ENCODE assay signal across 16 mouse cellular contexts in the genomic region with DNA sequence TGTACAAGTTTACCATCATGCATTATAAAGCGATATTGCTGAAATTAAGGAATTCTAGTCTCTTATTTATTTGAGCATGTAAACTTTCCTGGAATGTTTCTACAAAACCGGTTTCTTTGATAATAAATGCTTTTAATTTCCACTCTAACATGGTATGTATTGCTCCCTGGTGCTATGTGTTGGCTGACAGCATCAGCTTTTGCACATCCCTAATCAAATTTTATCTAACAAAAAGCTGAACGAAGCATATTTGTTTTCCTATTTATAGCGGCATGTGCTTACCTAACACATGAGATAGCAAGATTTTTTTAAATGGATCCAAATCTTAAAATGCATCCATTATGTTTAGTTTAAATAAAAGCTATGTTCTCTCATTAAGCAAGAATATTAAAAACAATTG.
"Had no signal": no experiment of that assay in that cellular context is flagged by ENCODE, and none has a peak within 500 bp of the region (broad histone marks: within the 10 kb centered on the region; RNA-seq: fewer than 3 reads in every experiment).

No protein-coding gene starts in this region.

- DNase-seq: kidney, adult 9 months; kidney, postnatal 10 days; kidney, postnatal 4 days; liver; liver, embryonic 13.5 days; liver, postnatal 0 days; lung, postnatal 14 days; right cerebral cortex, postnatal 4 days; spleen, adult 18-20 months; thymus, adult 18-20 months; thymus, postnatal 14 days had no signal

- H3K4me1 ChIP-seq: liver, embryonic 13.5 days; lung, embryonic 15.5 days; megakaryocyte, embryonic 14.5 days had no signal

- H3K9ac ChIP-seq: limb, embryonic 12.5 days; liver, embryonic 13.5 days; liver, postnatal 0 days; lung, embryonic 15.5 days had no signal

- H3K27me3 ChIP-seq: limb, embryonic 12.5 days; liver, embryonic 13.5 days; lung, embryonic 15.5 days; megakaryocyte, embryonic 14.5 days had no signal

- H3K4me2 ChIP-seq: liver, embryonic 13.5 days had no signal

- H3K9me3 ChIP-seq: limb, embryonic 12.5 days; liver, embryonic 13.5 days; lung, embryonic 15.5 days had no signal

- ATAC-seq: intestine, postnatal 0 days; liver, postnatal 0 days had no signal

- H3K4me3 ChIP-seq: limb, embryonic 12.5 days; liver, embryonic 13.5 days; lung, embryonic 15.5 days; megakaryocyte, embryonic 14.5 days had no signal

- H3K27ac ChIP-seq: limb, embryonic 12.5 days; liver, embryonic 13.5 days; lung, embryonic 15.5 days; macrophage had no signal

- H3K36me3 ChIP-seq: limb, embryonic 12.5 days; liver, embryonic 13.5 days; lung, embryonic 15.5 days had no signal
